Mouse (Mus musculus) midbrain, embryonic 15.5 days (tissue): Measurements from ENCODE around the gene Creg1. TPM values are rescaled to one million over a fixed set of nuclear protein-coding genes. Genes with fewer than 3 reads are reported as not detected.

Source experiments
- ATAC-seq: fragments of 200-750 bp; cut with Nextera tagmentation; replicated peaks from 2 replicates; pipeline ENCODE4 v1.8.0; 2017; ENCODE audit warnings: moderate TSS enrichment
- H3K27ac ChIP-seq: fragments of 300-500 bp; sonication (generic); 2 replicates; pipeline ENCODE4 v1.5.1; 2015; ENCODE audit warnings: mild to moderate bottlenecking, inconsistent platforms
- H3K27me3 ChIP-seq: fragments of 300-500 bp; sonication (generic); replicated peaks from 2 replicates; pipeline ENCODE4 v1.6.1; 2015; ENCODE audit warnings: inconsistent platforms
- H3K36me3 ChIP-seq: fragments of 300-500 bp; sonication (generic); replicated peaks from 2 replicates; pipeline ENCODE4 v1.6.1; 2015; ENCODE audit warnings: inconsistent platforms
- H3K4me1 ChIP-seq: fragments of 300-500 bp; sonication (generic); 2 replicates; pipeline ENCODE4 v1.6.1; 2015; ENCODE audit warnings: inconsistent platforms
- H3K4me2 ChIP-seq: fragments of 300-500 bp; sonication (generic); 2 replicates; pipeline ENCODE4 v1.6.1; 2015; ENCODE audit warnings: inconsistent platforms, mild to moderate bottlenecking, moderate library complexity
- H3K4me3 ChIP-seq: fragments of 300-500 bp; sonication (generic); 2 replicates; pipeline ENCODE4 v1.5.1; 2015; ENCODE audit warnings: mild to moderate bottlenecking, inconsistent platforms
- H3K9ac ChIP-seq: fragments of 300-500 bp; sonication (generic); 2 replicates; pipeline ENCODE4 v1.6.1; 2015; ENCODE audit warnings: mild to moderate bottlenecking, inconsistent platforms
- H3K9me3 ChIP-seq: fragments of 300-500 bp; sonication (generic); 2 replicates; pipeline ENCODE4 v1.6.1; 2016; ENCODE audit warnings: inconsistent platforms
- WGBS: fragments of 180-500 bp; shearing (Covaris S2); methylation state at CpG from one replicate; pipeline ENCODE4 v1.1.7; 2015; ENCODE audit warnings: mixed read lengths; 5-methylcytosine and 5-hydroxymethylcytosine counted together
- polyA plus RNA-seq: library from polyadenylated mRNA; unstranded; fragments of >200 nt; fragmentation: Nextera tagmentation; extraction: Ambion mirVana; gene quantifications from 2 replicates; pipeline ENCODE4 v1.2.1, GENCODE M21; 2015

Creg1 gene
- polyA plus RNA-seq, 1 experiment from 2014 or later: 29.3 TPM

- 89% methylated on average over 2 of the region's 2 CpGs for WGBS
- Histone ChIP-seq H3K4me1 (peaks cover 9% of the 10 kb centered on the region; the same call in 1 of the 2 replicates), H3K27ac (no peak overlapping the region), H3K36me3 (no peaks in the 10 kb centered on the region), H3K27me3 (0 out of 2 replicates have a peak, but pooled peaks cover 6% of the 10 kb centered on the region), H3K4me3 (no peak overlapping the region), H3K9me3 (no peaks in the 10 kb centered on the region), H3K9ac (no peak overlapping the region), H3K4me2 (no peak overlapping the region)
- no peak for ATAC-seq
These were observed 58.5 kb downstream of the Creg1 start for GRCm38 (mm10) chr1:165822031-165822430.

Other genes starting within 250 kb of the Creg1 start
- 156 and 168 TPM in 2 replicates for gene Mpzl1, start 129.2 kb upstream of the Creg1 start, polyA plus RNA-seq
- 9.6 and 10.2 TPM in 2 replicates for gene Rcsd1, start 54.0 kb upstream of the Creg1 start, polyA plus RNA-seq
- 1.1 and 1.2 TPM in 2 replicates for gene Cd247, start 24.9 kb downstream of the Creg1 start, polyA plus RNA-seq
- 25.6 and 30.1 TPM in 2 replicates for gene Pou2f1, start 238.9 kb downstream of the Creg1 start, polyA plus RNA-seq